Mouse (Mus musculus): ENCODE results near the gene Mast1.

Gene Mast1

DNA sequence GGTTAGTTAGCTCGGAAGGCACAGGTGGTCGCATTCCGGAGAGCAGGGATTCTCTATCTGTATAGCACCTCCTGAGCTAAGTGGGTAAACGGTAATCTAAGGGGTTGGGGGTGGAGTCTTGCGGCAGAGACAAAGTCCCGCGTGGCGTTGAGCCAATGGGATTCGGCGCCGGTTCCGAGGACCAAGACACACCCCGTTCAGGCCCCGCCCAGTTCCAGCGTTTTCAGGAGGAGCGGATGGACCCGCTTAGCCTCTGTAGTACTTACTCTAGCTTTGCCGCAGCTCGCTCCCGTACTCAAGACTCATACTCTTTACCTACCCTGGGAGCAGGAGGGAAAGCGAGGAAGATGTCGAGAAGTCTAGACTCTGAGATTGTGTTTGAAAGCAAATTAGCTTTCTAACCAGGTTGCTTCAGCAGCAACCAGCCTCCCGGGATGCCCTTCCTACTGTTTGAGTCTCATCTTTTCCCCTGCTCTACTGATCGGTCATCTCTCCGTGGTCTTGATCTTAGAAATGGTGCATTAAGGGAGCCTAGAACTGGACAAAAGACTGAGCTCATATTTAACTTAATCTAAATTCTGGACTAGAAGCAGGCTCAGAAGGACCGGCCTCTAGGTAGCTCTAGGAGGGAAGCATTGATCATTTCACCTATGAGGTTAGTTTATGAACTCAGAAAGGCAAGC lies 7.5 kb upstream of the Mast1 start:
- in situ Hi-C loops (cut with MboI, MseI): no loop called here

DNA sequence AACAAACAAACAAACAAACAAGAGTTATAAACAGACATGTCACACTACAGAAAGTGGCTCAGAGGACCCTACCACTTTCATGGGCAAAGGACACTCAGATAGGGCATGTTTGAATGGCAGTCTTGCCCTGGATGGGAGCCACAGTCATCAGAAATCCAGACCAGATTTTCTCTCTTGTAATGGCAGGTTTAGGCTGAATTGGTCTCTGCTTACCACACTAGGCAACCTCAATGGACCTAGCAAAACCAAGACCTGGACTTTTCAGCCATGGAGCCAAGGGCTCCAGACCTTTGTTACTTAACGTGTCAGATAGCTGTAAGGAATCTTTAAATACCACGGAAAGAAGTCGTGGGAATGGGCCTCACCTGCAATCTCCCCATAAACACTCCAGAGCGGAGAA lies 6.5 kb upstream of the Mast1 start:
- in situ Hi-C loops (cut with MboI, MseI): no loop called here

DNA sequence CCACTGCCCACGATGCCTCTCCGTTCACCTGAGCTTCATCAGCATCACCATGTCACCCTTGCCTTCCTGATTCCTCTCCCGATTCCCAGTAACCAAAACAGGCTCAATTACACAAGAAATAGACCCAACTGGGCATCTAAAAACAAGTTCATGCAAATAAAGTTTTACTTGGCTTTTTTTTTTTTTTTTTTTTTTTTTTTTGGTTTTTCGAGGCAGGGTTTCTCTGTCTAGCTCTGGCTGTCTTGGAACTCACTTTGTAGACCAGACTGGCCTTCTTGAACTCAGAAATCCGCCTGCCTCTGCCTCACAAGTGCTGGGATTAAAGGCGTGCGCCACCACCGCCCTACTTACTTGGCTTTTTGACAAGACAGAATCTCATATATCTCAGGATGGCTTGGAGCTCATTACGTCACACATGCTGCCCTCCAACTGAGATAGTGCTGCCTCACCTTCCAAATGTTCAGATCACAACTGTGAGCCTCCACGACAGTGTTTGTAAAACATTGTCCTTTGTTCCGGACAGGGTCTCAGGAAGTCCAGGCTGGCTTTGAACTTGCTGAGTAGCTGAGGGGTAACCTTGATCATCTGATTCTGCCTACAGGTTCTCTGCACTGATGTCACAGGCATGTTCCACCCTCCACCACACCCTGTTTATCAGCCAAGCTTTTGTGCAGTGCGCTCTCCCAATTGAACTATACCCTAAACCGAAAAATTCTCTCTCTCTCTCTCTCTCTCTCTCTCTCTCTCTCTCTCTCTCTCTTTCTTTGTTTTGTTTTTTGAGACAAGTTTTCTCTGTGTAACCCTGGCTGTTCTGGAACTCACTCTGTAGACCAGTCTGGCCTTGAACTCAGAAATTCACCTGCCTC lies 694 bp upstream of the Mast1 start:
- in situ Hi-C loops (cut with MboI, MseI): no loop called here

DNA sequence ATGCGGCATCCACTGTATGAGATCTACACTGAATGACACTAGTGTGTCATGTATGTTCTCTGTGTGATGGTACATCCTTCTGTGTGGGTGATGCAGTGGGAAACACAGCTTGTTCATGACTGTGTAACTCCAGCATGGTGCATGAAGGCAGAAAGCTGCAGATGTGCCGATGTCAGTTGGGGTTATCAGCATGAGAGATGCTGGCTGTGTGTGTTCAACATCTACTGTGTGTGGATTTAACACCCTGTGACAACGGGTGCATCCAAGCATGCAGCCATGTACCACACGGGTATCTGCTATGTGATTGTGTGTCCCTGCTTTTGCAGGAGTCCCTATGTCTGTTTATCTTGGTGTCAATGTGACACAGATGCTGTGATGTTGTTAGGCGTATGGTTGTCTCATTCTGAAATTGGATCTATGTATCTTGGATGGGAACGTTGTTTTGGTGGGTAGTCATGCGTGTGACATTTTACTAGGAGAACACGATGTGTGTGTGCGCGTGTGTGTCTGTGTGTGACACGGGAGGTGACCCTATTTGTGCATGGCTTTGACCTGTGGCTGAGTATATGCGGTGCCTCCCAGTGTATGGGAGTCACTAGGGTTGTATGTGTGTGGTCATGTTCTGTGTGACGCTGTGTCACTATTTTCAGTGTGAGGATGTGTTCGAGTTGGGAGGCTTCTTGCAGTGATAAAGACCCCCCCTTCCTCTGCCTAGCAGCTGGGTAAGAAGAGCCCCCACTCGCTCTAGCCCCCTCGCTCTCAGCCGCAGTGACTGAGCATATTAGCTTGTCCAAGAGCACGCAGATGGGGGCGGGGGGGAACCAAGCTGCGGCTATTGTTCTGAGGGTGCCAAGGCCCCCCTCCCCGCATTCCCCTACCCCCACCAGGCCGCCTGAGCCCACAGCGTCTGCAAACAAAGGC lies 858 bp downstream of the Mast1 start:
- in situ Hi-C loops (cut with MboI, MseI): no loop called here

DNA sequence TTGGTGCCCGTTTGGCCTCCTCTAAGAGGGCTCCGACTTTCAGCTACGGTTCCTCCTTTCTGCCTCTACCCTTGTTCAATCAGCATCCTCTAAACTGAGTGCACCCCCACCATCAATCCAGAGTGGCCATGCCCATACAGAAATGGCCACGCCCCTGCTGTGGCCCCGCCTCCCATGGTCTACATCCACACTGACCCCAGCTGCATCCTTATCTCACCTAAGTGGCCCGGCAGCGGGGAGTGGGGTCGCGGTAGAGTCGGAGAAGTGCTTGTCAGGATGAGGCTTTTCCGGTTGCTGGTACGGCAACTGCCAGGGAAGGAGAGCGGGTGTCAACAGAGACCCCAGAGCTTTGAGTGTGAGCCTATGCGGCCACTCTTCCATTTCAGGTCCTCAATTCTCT lies 1.7 kb downstream of the Mast1 start:
- in situ Hi-C loops (cut with MboI, MseI): no loop called here

DNA sequence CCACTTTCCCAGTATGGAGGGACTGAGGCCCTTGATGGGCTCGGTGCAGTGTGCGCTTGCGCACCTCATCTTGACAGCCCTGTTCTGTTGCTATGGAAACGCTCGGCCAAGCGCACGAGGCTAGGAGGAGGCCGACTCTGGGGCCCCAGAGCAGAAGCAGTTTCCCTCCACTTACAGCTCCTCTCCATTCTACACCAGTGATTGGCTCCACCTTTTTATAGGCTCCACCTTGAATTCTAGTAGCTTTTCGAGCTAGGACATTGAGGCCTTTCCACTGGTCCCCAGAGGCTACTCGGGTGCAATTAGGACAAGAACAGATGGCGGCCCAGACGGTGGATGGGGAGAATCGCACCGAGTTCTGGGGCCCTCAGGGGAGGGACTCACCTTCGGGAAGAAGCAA lies 2.3 kb downstream of the Mast1 start:
- in situ Hi-C loops (cut with MboI, MseI): no loop called here

DNA sequence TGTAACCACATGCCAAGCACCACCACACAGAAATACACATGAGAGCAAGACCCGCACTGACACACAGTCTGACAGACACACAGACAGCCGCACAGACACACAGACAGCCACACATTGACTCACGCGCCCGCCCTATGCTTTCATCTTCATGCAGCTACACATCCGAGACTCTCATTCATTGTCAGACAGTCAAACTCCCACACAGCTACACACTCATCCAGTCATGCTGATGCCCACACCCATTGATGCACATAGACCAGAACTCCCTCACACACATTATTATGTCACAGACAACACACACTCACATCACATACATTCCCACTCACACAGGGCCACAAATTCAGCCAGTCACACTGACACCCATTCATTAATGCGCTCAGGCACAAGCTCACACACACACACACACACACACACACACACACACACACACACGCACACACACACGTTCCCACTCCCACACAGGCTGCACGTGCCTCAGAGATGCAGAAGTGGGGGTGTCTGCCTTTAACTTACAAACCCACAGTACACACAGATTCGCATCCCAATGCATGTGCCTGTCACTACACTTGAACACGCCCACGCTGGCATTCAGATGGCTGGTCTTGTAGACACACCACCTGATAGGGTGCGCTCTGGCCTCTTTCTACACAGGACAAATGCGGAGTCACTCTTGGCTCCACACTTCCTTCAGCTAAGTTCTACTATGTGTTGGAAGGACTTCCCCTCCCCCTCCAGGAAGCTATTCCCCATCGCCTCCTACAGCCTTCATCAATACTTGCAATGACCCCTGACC lies 3.2 kb downstream of the Mast1 start:
- in situ Hi-C loops (cut with MboI, MseI): no loop called here

DNA sequence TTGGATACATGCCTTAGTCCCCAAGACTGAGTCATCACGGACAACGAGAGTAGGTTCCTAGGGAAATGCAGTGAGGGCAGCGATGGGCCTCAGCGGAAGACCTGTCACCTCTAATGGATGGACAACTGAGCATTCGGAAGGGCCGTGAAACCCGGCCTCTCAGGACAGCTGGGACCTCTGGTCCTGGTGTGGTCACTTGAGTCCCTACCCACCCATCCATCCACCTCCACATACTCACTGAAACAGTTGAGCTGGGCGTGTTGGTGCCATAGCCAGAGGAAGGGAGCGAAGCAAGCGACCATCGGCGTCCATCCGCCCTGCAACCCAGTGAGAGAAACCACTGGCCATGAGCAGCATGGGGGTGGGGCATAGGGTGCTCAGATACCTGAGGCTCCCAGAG lies 6.6 kb downstream of the Mast1 start:
- in situ Hi-C loops (cut with MboI, MseI): no loop called here

DNA sequence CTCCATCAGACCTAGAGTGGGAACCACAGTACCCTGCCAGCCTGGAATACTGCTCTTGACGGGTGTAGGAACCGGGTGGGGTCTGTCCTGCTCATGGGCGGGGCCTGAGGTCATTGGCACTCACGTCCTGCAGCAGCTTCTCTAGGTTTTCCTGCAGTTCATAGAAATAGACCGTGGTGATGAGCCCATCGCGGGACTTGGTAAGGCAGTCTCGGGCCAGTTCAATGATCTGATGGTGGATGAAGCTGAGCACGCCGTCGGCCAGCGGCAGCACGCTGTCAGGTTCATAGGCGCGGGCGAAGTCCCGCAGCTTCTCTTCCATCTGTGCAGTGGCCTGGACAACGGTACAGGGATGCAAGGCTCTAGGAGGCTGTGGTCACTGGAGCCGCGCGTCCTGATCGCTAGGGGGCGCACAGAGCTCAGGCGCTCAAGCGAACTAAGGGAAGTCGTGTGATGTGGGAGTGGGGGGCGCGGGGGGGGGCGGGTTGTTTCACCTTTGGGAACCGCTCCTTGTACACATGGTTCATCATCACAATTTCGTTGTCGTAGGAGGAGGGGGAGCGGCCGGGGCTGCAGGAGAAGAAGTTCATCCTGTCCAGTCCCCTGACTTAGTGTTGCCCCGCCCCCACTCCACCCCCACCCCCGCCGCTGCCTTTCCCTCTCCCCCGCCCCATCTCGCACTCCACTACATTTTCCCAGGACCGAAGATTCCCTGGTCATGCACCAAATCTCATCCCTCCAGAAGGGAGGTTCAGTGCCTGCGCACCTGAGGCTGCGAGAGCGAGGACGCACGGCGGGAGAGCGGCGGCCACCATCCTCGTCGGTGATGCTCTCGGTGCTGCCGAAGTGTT lies 8.5 kb downstream of the Mast1 start:
- in situ Hi-C loops (cut with MboI, MseI): no loop called here

DNA sequence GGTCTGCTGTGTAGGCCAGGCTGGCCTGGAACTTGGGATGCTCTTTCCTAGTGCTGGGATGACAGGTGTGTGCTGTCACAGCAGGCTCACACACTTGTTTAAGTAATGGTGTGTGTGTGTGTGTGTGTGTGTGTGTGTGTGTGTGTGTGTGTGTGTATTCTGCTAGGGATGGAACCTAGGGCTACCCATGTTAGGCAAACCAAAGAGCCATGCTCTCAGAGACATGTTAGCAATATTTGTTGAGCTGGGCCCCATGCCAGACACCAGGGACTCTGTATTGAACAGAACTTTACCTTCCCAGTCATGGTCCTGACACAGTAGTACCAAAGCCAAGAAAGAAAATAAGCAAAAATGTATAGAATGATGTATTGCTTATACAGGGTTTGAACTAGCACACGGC lies 9.6 kb downstream of the Mast1 start:
- in situ Hi-C loops (cut with MboI, MseI): no loop called here

DNA sequence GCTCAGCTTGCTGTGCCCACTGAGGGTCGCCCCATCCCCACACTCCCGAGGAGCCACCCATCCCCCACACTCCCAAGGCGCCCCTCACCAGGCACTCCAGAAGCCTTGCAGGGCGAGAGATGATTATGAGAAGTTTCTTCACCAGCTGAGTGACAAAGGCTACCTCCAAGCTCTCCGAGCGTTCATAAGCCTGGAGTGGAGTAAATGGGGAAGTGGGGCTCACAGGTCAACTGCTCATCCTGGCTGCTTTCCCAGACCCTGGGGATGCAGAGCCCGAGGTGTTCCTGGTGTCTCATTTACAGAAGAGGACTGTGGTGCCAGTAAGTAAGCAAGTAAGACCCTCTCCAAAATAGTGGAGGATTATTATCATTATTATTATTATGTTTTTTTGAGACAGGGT lies 11.6 kb downstream of the Mast1 start:
- in situ Hi-C loops (cut with MboI, MseI): no loop called here

DNA sequence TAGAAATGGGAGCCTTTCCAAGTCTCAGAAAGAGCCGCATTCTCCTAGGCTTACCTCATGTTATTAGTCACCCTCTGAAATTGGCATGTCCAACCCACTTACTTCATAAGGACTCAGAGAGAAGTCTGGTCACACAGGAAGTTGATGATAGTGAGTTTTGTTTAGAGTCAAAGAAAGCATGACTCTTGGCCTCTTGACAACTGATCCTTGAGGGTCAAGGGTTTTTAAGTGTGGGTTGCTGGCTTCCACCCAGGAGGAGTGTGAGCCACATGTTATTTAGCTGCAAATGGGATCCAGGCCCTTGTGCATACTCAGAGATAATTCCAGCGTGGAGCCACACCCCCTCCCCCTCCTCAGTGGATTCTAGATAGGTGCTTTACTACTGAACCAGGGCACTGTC lies 15.6 kb downstream of the Mast1 start:
- in situ Hi-C loops (cut with MboI, MseI): no loop called here

DNA sequence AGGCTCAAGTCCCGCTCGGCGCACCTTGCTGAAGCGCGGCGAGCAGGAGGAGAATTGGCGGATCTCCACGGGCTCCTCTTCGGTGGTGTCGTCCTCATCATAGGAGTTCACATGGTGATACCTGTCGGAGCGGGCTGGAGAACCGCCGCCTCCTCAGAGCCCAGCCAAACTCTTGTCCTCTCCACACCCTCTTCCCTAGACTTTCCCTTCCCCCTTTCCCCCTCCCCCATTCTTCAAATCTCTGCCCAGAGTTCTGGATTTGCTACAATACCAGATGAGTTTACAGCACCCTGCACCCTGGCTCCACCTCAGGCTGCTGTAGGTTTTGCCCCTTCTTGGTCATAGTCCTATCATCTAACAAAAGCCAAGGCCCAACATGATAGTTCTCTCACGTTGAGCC lies 18.5 kb downstream of the Mast1 start:
- in situ Hi-C loops (cut with MboI, MseI): no loop called here

DNA sequence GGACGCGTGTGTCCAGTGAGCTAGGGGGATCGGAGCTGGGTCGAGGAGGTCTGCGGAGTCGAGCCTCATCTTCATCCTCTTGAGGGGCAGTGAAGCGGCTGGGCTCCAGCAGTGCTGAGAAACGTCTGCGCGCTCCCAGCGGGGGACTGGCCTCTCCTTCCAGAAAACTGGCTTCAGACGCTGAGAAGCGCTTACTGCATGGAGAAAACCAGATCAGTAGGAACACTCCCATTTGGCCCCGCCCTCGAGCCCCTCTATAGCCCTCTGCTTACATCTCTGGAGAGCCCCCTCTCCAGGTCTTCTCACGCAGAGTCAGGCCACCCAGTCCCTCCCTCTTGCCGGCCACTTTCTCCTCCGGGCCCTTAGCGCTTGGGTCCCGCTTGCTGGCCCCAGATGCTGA lies 19.4 kb downstream of the Mast1 start:
- in situ Hi-C loops (cut with MboI, MseI): no loop called here

DNA sequence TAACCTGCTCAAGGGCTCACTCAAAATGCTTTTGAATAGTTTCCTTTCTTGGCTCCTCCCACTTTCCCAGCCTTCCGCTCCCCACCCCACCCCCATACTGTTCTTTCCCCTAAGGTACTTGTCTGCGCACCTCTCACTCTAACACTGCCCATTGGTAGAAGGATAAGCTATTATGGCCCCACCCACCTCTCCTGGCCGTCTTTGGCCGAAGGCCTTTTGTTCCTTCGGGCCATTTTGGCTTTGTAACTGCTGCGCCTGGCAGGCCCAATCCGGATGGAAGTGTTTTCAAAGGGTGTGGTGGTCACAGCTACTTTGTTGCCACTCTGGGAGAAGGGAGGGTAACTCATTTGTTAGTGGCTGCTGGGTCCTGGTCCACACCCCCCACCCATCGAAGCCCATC lies 21.9 kb downstream of the Mast1 start:
- in situ Hi-C loops (cut with MboI, MseI): no loop called here

DNA sequence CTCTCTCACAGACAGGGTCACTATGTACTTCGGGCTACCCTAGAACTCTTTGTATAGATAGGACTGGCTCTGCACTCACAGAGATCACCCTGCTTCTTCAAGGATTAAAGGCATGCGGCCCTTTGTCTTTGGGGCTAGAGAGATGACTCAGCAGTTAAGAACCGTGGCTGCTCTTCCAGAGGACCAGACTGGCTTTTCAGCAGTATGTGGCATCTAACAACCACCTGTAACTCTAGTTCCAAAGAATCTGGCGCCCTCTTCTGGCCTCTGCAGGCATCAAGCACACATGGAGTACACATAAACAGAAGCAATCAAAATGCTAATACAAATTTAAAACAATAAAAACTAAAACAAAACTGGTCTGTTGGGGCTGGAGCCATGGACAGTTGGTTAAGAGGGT lies 23.2 kb downstream of the Mast1 start:
- in situ Hi-C loops (cut with MboI, MseI): no loop called here

DNA sequence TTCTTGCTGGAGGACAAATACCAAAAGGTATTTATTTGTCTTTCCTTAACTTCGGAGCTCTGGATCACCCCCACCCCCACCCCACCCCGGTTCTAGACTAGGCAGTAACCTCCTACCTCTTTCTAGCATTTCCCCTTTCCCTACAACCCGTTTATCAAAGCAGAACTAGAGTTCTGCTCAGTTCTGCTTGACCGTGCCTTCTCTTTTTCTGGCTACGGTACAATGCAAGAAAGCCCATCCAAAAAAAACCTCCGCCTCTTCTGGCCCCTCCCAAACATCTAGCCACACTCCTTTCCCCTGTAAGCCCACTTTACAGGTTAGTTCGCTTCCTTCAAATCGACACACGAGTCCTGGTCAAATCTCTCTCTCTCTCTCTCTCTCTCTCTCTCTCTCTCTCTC lies 23.7 kb downstream of the Mast1 start:
- in situ Hi-C loops (cut with MboI, MseI): no loop called here

DNA sequence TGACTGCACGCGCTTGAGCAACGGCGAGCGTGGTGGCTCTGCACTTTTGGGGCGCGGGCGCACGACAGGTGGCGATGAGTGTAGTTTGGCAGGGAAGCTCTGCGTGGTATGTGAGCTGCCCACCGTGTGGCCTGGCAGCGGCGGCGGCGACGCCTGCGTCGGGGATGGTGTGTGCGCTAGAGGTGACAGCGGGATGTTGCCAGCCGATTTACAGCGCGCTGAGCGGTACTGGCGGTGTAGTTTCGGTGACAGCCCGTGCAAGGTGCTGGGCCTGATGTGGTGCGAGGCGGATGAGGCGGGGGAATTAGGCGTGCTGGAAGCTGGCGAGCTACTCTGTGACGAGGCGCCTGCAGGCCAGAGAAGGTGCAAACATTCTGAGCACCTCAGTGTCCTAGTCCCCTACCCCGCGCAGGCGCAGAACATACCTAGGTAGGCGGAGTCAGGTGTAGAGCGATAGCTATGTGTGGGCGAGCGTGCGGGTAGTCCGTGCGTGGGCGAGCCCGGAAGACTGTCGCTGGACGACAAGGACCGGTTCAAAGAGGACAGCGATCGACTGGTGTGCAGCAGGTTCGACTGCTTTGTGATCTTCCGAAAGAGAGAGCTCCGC lies 24.2 kb downstream of the Mast1 start:
- in situ Hi-C loops (cut with MboI, MseI): no loop called here

DNA sequence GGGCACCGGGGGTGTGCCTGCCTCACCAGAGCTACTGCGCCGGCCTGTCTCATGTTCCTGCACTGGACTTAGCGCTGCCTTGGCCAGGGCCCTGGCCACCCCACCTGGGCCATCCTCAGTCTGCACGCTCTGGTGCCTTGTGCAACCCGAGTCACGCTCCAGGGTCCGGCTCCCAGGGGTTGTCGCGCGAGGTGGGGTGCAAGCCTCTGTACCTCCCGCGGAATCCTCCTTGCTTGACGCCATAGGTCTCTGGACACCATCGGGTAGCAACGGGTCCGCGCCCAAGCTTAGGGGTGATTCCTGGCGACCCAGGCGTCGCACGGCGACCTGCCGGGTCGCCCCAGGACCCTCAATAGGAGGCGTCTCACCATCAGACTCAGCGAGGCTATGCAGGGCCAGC lies 24.8 kb downstream of the Mast1 start:
- in situ Hi-C loops (cut with MboI, MseI): no loop called here

DNA sequence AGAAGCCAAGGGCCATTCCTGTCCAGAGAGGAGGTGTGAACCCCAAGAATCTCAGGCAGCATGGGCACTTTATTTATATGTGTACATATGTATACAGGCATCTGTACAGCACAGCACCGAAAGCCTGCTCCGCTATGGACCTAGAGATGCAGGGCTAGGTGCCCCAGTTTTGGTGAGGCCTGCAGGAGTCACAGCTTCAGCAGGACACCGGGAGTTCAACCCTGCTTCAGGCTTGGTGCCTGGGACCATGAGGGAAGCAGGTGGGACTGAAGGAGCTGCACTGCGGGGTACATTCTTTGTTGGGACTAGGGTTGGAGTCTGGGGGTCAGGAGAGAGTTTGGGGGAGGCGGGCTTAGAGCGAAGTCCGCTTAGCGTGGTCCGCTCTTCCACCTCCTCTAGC lies 25.3 kb downstream of the Mast1 start:
- in situ Hi-C loops (cut with MboI, MseI): no loop called here

All from T-helper 1 cell (primary cell).